Mouse (Mus musculus) embryonic stem cell, embryonic (primary cell): ENCODE measurements around the gene Il27.

Experiments
- CTCF ChIA-PET, 4 experiments: fragments of 300-600 bp in 2 of 4; fragments of 350-600 bp in 2 of 4; sonication (Branson Sonifier 250); formaldehyde crosslinking; loops; one replicate each; lab custom pipeline; 2022; ENCODE audit warnings: inconsistent platforms in 2 of 4; lab: Charles Lee
- POLR2A ChIA-PET, 4 experiments: fragments of 300-600 bp in 2 of 4; fragments of 350-600 bp in 2 of 4; sonication (Branson Sonifier 250); formaldehyde crosslinking; loops; one replicate each; lab custom pipeline; 2022; ENCODE audit warnings: antibody characterized with exemption in 4 of 4, inconsistent platforms in 1 of 4; lab: Charles Lee

Gene Il27

DNA sequence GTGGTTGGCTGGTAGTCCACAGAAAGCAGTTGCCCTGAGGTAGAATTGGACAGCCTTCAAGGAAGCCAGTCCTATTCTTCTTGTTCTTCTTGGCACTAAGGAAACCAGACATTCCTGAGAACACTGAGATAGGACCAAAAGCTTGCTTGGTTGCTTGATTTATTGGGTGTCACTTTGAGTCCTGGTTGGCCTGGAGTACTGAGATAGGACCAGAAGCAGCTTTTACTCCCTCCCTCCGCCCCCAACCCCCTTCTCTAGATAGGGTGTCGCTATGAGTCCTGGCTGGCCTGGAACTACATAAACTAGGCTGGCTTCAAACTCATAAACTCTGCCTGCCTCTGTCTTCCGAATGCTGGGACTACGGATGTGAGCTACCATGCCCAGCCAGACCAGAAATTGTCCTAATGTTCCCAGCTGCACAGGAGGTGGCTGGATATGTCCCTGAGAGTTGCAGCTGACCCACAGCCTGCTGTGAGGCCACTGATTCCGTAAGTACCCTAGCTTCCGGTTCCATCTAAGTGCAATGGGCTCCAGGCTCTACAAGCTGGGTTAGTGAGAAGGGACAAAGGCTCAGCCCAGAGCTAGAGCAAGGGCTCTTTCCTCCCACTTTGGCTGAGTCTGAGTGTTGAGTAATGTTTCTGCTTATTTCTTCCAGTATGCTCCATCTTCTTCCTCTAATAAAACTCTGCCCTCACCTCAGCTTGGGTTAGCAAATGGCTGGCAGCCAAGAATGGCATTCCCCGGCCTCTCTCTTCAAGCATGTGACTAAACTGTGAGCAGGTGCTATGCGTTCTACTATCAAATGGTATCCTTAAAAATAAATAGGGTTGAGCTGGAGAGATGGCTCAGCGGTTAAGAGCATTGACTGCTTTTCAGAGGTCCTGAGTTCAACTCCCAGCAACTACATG lies 27.0 kb upstream of the Il27 start:
- ChIA-PET CTCF (interaction anchor here in 2 of 4 experiments (0.6 to 1.3 kb wide), 3 partner anchors 33 to 34 kb away, joined by 3 to 4 read pairs (median 4); no protein-coding TSS in a partner anchor), POLR2A (interaction anchor here (0.6 to 6.3 kb wide), 29 partner anchors 12 to 1161 kb away, joined by 3 to 50 read pairs (median 4); partner anchors contain the start of genes Apobr (in 2 of the 4) and Eif3c (in 1 of the 4))

DNA sequence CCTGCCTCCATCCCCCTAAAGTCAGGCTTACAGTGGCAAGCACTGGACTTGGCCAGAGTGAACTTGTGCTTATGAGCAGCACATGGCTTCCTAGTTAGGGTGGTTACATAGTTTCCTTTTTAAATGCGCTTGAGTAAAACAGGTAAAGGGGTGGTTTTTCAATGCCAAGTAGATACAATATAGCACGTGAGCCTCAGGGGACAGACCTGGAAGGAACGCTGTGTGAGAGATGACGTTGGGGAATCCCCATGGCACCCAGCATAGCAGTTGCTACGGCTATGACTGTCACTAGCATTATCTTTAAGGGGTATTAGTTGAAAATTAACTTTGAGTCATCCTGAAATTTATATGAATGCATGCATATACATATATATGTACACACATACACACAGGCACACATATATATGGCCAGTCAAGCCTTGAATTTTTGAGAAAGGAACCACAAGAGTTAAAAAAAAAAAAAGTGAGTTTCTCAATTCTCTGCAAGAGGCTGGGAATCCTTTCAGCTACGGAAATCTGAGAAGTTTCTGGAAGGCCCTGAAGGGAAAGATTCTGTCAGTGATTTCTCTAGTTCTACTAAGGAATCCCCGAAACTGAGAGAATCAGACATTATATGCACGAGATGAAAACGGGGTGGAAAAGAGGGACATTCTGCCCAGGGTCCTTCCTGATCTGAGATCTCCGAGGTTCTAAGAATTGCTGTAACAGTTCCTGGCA lies 25.0 kb upstream of the Il27 start:
- ChIA-PET CTCF (no interaction called here), POLR2A (interaction anchor here in 1 of 4 experiments (1.4 kb wide), 1 partner anchor 54 kb away, joined by 3 read pairs; no protein-coding TSS in a partner anchor)

DNA sequence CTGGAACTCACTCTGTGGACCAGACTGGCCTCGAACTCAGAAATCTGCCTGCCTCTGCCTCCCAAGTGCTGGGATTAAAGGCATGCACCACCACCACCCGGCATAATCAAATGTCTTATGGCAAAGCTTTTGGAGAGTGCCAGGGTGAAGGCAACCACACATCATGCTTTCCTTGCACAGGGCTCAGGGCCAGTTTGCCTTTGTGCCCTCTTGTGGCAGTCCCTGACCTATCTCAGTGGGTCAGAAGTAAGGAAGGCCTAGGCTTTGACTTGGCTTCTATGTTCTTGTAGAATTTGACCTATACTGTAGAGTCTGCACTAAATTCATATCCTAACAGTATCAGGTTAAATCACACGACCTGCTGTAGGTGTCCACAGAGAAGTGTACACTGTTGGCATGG lies 22.0 kb upstream of the Il27 start:
- POLR2A ChIA-PET, result interaction anchor here in 2 of 4 experiments (0.7 to 4.0 kb wide), 3 partner anchors 8 to 73 kb away, joined by 3 to 14 read pairs (median 10); no protein-coding TSS in a partner anchor
- CTCF ChIA-PET, result interaction anchor here in 3 of 4 experiments (0.6 to 4.3 kb wide), 5 partner anchors 9 to 33 kb away, joined by 3 to 12 read pairs (median 3); no protein-coding TSS in a partner anchor

DNA sequence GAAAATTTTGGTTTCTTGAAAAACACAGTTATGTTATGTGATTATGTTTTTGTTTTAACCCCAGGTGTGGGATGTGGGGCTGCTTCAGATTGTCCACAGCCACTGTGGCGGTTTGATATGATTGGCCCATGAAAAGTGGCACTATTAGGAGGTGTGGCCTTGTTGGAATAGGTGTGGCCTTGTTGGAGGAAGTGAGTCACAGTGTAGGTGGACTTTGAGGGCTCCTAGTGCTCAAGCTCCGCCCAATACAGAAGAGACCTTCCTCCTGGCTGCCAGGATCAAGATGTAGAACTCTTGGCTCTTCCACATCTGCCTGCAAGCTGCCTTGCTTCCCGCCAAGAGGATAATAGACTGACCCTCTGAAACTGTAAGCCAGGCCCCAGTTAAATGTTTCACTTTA lies 18.0 kb upstream of the Il27 start:
- ChIA-PET POLR2A (interaction anchor here in 2 of 4 experiments (0.9 to 3.4 kb wide), 3 partner anchors 12 to 29 kb away, joined by 3 to 22 read pairs (median 3); partner anchors contain the start of gene Apobr (in 1 of the 2)), CTCF (interaction anchor here in 1 of 4 experiments (0.7 to 1.4 kb wide), 2 partner anchors 13 to 25 kb away, joined by 3 to 5 read pairs; no protein-coding TSS in a partner anchor)

DNA sequence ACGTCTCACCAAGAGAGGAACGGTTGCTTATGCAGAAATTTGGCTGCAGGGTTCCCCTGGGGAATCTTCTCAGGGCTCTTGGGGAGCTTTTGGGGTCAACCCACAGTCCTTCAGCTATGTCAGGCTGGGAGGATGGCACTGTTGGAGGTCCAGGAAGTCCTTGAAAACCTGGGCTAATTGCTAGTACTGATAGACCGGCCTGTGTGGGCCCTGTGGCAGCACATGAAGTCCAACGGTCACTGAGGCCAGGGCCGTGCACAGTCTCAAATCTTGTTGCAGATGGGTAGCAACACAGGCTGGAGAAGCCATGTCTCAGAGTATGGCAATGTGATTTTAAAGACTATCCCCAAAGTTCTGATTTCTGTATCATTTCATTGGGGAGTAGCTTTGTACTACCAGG lies 13.1 kb upstream of the Il27 start:
- CTCF ChIA-PET, result interaction anchor here in 2 of 4 experiments (0.5 to 2.0 kb wide), 2 partner anchors 20 to 147 kb away, joined by 5 to 7 read pairs; no protein-coding TSS in a partner anchor
- POLR2A ChIA-PET, result interaction anchor here in 3 of 4 experiments (0.6 to 4.0 kb wide), 6 partner anchors 17 to 185 kb away, joined by 3 to 25 read pairs (median 4); no protein-coding TSS in a partner anchor

DNA sequence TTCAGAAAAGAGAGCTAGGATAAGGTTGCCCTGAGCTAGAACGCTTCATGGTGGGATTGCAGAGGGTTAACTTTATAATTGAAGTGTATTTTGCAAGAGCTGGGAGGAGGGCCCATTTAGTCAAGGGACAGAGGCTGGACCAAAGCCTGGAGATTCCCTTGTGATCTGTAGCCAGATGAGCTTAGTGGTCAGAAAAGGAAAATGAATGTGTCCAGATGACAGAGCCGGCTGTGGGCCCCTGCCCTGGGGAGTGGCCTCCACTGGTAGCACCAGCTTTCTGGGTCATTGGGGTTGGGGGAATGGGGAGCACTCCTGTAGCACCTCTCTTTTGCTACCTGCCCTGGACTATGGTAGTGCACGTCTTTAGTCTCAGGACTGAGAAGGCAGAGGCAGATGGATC lies 12.3 kb upstream of the Il27 start:
- CTCF ChIA-PET, result interaction anchor here in 3 of 4 experiments (0.6 to 2.0 kb wide), 4 partner anchors 19 to 769 kb away, joined by 3 to 7 read pairs (median 3); no protein-coding TSS in a partner anchor
- POLR2A ChIA-PET, result interaction anchor here in 3 of 4 experiments (0.8 to 4.0 kb wide), 7 partner anchors 17 to 132 kb away, joined by 3 to 25 read pairs (median 4); no protein-coding TSS in a partner anchor

DNA sequence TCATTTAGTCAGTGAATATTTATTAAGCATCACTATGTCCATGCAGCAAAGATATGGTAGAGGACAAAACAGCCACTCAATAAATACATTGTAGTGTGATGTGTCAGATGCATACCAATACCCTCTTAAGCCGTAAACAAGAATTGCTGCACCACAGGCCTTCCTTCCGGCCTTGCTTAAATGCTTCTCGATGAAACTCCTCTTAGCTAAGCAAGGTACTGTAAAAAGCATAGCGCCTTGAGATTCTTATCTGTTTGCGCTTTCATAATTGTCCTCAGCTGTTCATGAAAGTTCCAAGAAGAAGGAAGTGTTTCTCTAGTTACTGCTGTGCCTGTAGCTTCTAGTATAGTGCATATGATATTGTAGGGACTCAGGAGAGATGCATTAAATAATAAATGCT lies 11.9 kb upstream of the Il27 start:
- CTCF ChIA-PET, result interaction anchor here in 2 of 4 experiments (0.6 to 2.0 kb wide), 3 partner anchors 19 to 30 kb away, joined by 3 to 7 read pairs (median 3); no protein-coding TSS in a partner anchor

DNA sequence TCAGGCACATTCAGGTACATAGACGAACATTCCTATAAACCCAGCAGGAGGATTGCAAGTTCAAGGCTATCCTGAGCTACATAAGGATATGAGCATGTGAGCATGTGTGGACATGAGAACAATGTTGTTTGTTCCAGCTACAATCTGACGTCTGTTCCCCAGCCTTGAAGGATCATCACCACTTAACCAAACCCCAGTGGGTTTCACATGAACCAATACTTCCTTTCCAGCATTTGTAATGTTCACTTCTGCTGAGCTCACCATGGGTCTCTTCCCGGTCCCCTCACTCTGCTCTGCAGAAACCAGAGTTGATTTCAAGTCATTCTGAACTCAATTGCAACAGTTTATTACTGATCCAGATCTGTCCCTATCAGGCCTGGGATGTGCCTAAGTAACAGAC lies 7.9 kb upstream of the Il27 start:
- ChIA-PET POLR2A (interaction anchor here in 3 of 4 experiments (0.6 to 3.4 kb wide), 10 partner anchors 12 to 89 kb away, joined by 3 to 12 read pairs (median 4); partner anchors contain the start of genes Apobr (in 1 of the 3), Cln3 (in 1 of the 3) and Eif3c (in 1 of the 3)), CTCF (interaction anchor here in 2 of 4 experiments (0.7 to 2.6 kb wide), 4 partner anchors 13 to 62 kb away, joined by 3 to 6 read pairs (median 4); no protein-coding TSS in a partner anchor)

More for the DNA sequence above, 11.9 kb upstream of the Il27 start:
- POLR2A ChIA-PET, result interaction anchor here in 3 of 4 experiments (0.8 to 4.0 kb wide), 7 partner anchors 18 to 132 kb away, joined by 3 to 25 read pairs (median 4); no protein-coding TSS in a partner anchor

DNA sequence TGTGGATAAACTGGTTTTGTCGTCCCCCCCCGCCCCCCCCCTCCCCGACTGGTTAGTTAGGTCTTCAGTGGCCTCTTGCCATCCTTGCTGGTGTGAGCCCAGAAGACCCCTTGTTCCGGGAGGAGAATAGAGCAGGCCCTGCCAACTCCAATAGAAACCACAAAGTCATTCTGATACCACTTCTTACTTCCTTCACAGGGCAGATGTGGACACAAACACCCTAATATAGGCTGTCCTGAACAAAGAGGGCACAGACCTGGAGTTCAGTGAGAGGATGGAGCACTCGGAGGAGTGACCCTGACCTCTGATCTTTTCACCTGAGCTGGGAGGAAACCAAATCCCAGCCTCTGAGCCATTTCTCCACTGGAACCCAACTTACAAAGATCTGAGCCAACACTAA lies 7.2 kb upstream of the Il27 start:
- CTCF ChIA-PET, result interaction anchor here in 3 of 4 experiments (0.7 to 2.6 kb wide), 6 partner anchors 14 to 159 kb away, joined by 3 to 12 read pairs (median 4); no protein-coding TSS in a partner anchor
- POLR2A ChIA-PET, result interaction anchor here in 3 of 4 experiments (0.7 to 3.4 kb wide), 11 partner anchors 13 to 311 kb away, joined by 3 to 12 read pairs (median 5); partner anchors contain the start of genes Apobr (in 1 of the 3), Cln3 (in 1 of the 3) and Eif3c (in 1 of the 3)

DNA sequence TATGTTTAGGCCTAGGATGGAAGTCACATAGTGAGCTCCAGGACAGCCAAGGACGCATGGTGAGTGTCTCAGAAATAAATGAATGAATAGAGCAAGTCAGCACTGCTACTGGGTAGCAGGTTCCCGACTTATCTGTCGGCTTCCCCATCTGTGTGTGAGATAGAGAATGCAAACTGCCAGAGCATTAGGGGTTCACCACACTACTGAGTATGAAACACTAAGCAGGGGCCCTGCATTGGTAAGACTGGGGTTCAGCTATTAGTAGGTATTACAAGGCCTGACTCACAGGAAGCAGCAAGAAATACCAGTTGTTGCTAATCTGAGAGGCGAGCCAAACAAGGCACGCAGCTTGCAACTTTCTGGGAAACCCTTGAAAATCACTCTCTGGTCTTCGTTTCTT lies 4.2 kb upstream of the Il27 start:
- CTCF ChIA-PET, result no interaction called here
- POLR2A ChIA-PET, result interaction anchor here in 3 of 4 experiments (0.6 to 1.1 kb wide), 3 partner anchors 11 to 51 kb away, joined by 3 to 5 read pairs (median 4); no protein-coding TSS in a partner anchor

DNA sequence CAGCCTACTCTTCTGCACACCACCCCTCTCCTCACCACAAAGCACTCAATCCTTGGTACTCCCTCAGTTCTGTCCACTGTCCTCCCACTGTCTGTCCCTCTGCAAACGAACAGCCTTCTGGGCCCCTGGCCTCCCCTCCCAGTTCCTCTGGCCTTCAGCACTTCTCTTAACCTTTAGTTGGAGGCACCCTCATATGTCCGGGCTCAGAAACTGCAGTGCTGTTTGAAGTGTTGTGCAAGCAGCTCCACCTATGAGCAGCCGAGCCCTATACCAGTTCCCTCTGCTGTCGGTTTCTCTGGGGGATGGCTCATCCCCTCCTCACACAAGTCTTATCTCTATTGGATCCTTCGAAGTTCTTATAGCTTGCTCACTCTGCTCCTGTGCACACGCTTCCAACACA lies 1.7 kb upstream of the Il27 start:
- CTCF ChIA-PET, result interaction anchor here in 3 of 4 experiments (0.6 to 1.7 kb wide), 5 partner anchors 8 to 157 kb away, joined by 3 to 4 read pairs (median 4); no protein-coding TSS in a partner anchor

DNA sequence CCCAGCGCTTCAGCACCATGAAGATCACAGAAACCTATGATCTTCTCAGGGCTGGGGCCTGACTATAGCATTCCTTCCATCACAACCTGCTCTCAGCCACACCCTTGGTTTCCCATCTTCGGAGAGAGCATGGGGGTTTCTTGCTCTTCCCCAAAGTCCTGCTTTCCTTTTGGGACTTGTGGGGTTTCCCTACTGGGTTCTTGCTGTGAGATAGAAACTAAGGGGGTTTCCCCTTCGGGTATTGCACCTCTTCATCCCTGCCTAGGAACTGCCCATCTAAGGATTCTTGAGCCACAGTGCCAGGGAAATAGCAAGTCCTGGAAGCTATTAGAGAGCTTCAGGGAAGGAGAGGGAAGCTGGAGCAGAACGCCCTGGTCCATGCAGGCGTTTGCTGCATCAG lies 1.1 kb upstream of the Il27 start:
- ChIA-PET POLR2A (interaction anchor here in 3 of 4 experiments (0.9 to 3.8 kb wide), 4 partner anchors 8 to 30 kb away, joined by 3 to 9 read pairs (median 4); partner anchors contain the start of genes Apobr (in 1 of the 3) and Cln3 (in 1 of the 3)), CTCF (interaction anchor here in 2 of 4 experiments (0.7 to 1.4 kb wide), 3 partner anchors 8 to 154 kb away, joined by 3 read pairs; no protein-coding TSS in a partner anchor)

More for the DNA sequence above, 1.7 kb upstream of the Il27 start:
- POLR2A ChIA-PET, result interaction anchor here in 2 of 4 experiments (0.8 to 3.8 kb wide), 3 partner anchors 9 to 13 kb away, joined by 3 to 9 read pairs (median 4); partner anchors contain the start of genes Apobr (in 1 of the 2) and Cln3 (in 1 of the 2)

DNA sequence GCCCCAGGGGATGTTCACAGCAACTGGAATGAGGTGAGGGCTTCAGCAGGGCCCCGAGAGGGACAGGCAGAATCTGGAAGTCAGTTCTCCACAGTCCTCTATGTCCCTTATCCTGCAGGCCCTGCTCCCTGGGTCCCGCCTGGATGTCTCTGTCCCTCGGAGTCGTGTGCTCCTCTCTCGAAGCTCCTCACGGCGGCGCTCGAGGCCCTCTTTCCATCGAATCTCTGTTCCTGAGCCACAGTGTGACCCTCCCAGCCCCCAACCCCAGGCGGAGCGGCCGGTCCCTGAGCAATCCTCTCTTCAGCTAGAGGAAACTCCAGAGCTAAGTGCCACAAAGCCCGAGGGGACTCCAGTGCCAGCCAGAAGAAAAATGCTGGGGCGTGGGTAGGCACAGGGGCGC lies 7.0 kb downstream of the Il27 start:
- POLR2A ChIA-PET, result interaction anchor here (0.6 to 3.6 kb wide), 55 partner anchors 8 to 973 kb away, joined by 3 to 20 read pairs (median 6); partner anchors contain the start of genes Sgf29 (in 2 of the 4), Sh2b1 (in 2 of the 4) and Eif3c (in 1 of the 4)
- CTCF ChIA-PET, result interaction anchor here (0.6 to 3.5 kb wide), 59 partner anchors 9 to 619 kb away, joined by 3 to 45 read pairs (median 4); partner anchors contain the start of genes Sgf29 (in 3 of the 4), Bola2 (in 2 of the 4), Eif3c (in 2 of the 4) and Sez6l2 (in 1 of the 4)

DNA sequence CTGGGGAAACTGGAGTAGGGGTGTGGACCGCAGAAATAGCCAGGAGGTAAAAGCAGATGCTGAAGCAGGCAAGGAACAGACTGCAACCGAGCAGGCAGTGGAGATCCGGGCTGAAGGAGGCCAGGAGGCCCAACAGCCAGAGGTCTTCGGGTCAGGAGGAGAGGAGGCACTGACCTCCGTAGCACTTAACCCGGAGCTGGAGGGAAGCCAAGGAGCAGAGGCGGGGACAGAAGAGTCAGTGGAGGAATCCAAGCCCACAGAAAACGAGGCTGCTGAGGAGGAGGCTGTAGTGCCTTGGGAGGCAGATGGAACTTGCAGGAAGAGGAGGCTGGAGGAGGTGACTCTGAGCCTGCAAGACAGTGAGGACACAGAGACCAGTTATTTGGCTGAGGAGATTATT lies 7.9 kb downstream of the Il27 start:
- CTCF ChIA-PET, result interaction anchor here (0.5 to 3.5 kb wide), 23 partner anchors 8 to 363 kb away, joined by 3 to 45 read pairs (median 7); partner anchors contain the start of genes Bola2 (in 2 of the 4), Eif3c (in 2 of the 4) and Sez6l2 (in 1 of the 4)
- POLR2A ChIA-PET, result interaction anchor here in 3 of 4 experiments (0.5 to 3.6 kb wide), 19 partner anchors 8 to 159 kb away, joined by 3 to 20 read pairs (median 8); partner anchors contain the start of genes Eif3c (in 1 of the 3) and Sh2b1 (in 1 of the 3)

DNA sequence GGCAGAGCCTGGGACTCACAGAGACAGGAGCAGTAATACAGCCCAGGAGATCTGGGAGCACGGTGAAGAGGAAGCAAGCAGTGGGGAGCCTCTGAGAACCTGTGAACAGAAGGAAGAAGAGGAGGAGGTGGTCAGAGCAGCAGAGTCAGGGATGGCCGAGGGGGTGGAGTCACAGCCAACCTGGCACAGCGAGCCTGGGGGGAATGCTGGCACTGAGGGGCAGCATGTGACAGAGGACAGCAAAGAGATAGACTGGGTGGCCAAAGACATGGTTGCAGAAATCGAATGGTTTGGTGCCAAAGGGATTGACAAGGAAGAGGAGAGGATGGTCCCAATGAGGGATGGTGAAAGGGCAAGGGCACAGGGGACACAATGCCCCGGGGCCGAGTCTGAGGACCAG lies 9.0 kb downstream of the Il27 start, which contains the start of gene Cln3:
Cln3 (minus strand) TSS at position 101 of the 400 bp plus-strand sequence.
- ChIA-PET POLR2A (interaction anchor here in 3 of 4 experiments (0.6 to 5.5 kb wide), 16 partner anchors 9 to 611 kb away, joined by 3 to 50 read pairs (median 10); partner anchors contain the start of genes Eif3c (in 2 of the 3), Sgf29 (in 2 of the 3), Bola2 (in 1 of the 3) and Il27 (in 1 of the 3)), CTCF (interaction anchor here in 1 of 4 experiments (1.1 kb wide), 1 partner anchor 9 kb away, joined by 3 read pairs; no protein-coding TSS in a partner anchor)
